Mouse (Mus musculus) heart, embryonic 11.5 days (tissue): ENCODE data around the gene Amn1. TPM values are rescaled to one million over a fixed set of nuclear protein-coding genes. Genes with fewer than 3 reads are reported as not detected.
"Not testable (repeated sequence)": the region's sequence is repeated elsewhere in the genome, so short reads cannot be mapped to it uniquely, and the experiment has no call there.

ENCODE experiments used
- ATAC-seq: fragments of 200-750 bp; cut with Nextera tagmentation; replicated peaks from 2 replicates; pipeline ENCODE4 v1.8.0; 2017; ENCODE audit warnings: moderate library complexity; ENCODE audit not compliant: insufficient number of reproducible peaks, low FRiP score, low TSS enrichment
- H3K27ac ChIP-seq: fragments of 300-500 bp; sonication (generic); 2 replicates; pipeline ENCODE4 v1.5.1; 2014; ENCODE audit warnings: mild to moderate bottlenecking, low read depth, low read length
- H3K27me3 ChIP-seq: fragments of 300-500 bp; sonication (generic); 2 replicates; pipeline ENCODE4 v1.6.1; 2014; ENCODE audit warnings: mild to moderate bottlenecking, low read length, mixed read lengths; ENCODE audit not compliant: control insufficient read depth, insufficient read depth
- H3K36me3 ChIP-seq: fragments of 300-500 bp; sonication (generic); 2 replicates; pipeline ENCODE4 v1.6.1; 2014; ENCODE audit warnings: mild to moderate bottlenecking, low read length, moderate library complexity, mixed read lengths; ENCODE audit not compliant: control insufficient read depth, insufficient read depth
- H3K4me1 ChIP-seq: fragments of 300-500 bp; sonication (generic); 2 replicates; pipeline ENCODE4 v1.6.1; 2014; ENCODE audit warnings: low read length; ENCODE audit not compliant: control insufficient read depth, insufficient read depth
- H3K4me2 ChIP-seq: fragments of 300-500 bp; sonication (generic); 2 replicates; pipeline ENCODE4 v1.6.1; 2014; ENCODE audit warnings: mild to moderate bottlenecking, moderate library complexity
- H3K4me3 ChIP-seq: fragments of 300-500 bp; sonication (generic); 2 replicates; pipeline ENCODE4 v1.5.1; 2014; ENCODE audit warnings: low read depth, low read length
- H3K9ac ChIP-seq: fragments of 300-500 bp; sonication (generic); 2 replicates; pipeline ENCODE4 v1.6.1; 2014; ENCODE audit warnings: mild to moderate bottlenecking, low read depth, low read length, moderate library complexity
- H3K9me3 ChIP-seq: fragments of 300-500 bp; sonication (generic); replicated peaks from 2 replicates; pipeline ENCODE4 v1.6.1; 2016; ENCODE audit warnings: low read length; ENCODE audit not compliant: control insufficient read depth
- WGBS: fragments of 180-500 bp; shearing (Covaris S2); extraction: QIAGEN DNeasy Blood & Tissue Kit; methylation state at CpG from one replicate; pipeline ENCODE4 v1.1.7; 2014; ENCODE audit not compliant: insufficient replicate concordance; 5-methylcytosine and 5-hydroxymethylcytosine counted together
- polyA plus RNA-seq: library from polyadenylated mRNA; unstranded; fragments of >200 nt; fragmentation: Nextera tagmentation; extraction: Ambion mirVana; gene quantifications from 2 replicates; pipeline ENCODE4 v1.2.1, GENCODE M21; 2014

The Amn1 gene
- polyA plus RNA-seq, 1 experiment from 2014 or later, result 28.0 TPM

DNA sequence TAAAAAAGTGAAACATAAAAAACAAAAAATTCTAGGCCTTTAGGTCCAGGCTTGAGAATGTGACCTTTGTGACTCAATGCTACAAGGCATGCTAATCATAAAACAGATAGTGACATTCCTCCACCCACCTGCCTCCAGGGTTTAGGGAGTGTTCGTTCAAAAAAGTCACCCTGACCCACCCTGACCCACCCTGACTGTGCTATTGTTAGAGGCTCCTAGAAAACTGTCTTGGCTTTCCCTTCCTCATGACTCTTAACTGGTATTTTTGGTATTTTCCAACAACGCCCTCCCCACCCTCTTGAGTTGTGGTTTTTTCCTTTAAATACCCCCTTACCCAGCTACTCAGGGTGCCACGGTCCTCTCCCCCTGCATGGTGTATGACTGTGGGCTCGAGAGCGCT is 3.4 kb upstream of the Amn1 start:
- not testable (repeated sequence) for ATAC-seq, H3K4me2 ChIP-seq, H3K36me3 ChIP-seq, H3K9me3 ChIP-seq, H3K4me3 ChIP-seq, H3K27ac ChIP-seq, H3K27me3 ChIP-seq, H3K4me1 ChIP-seq, H3K9ac ChIP-seq
- WGBS, result 81% methylated on average over 5 of the region's 5 CpGs

DNA sequence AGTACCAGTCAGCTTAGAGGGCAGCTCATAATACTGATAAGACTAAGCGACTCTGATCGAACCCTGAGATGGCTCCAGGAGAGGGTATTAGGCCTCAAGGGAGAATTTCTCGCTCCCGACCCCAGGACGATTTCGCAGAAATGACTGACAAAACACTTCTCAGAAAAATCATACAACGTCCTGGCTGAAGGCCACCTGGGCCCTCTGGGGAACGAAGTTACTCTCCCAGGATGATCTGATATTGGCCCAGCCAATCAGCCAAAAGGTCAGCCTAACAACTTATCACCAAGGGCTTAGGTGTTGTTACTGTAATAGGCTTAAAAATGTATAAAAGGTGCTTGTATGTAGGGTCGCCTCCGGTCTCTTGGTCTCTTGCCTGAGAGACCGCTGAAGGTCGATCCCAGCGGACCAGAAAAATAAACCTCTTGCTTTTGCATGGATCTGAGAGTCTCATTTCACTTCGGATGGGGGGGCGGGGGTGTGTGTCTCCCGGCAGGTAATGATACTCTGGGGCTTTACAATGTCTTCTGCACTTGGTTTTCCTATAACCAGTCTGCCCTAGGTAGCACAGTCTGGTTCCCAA is 919 bp upstream of the Amn1 start:
- no peak overlapping the region for H3K27ac ChIP-seq
- H3K4me1 ChIP-seq, result peaks cover 5% of the 10 kb centered on the region
- peak overlapping the region; percentile 73; the same call in 1 of the 2 replicates for H3K4me2 ChIP-seq
- no peaks in the 10 kb centered on the region for H3K9me3 ChIP-seq
- H3K4me3 ChIP-seq, result no peak overlapping the region
- H3K27me3 ChIP-seq, result no peaks in the 10 kb centered on the region
- no peak overlapping the region for H3K9ac ChIP-seq
- ATAC-seq, result no peak
- 0 out of 2 replicates have a peak, but pooled peaks cover 2% of the 10 kb centered on the region for H3K36me3 ChIP-seq
- WGBS, result 91% methylated on average over 16 of the region's 16 CpGs

DNA sequence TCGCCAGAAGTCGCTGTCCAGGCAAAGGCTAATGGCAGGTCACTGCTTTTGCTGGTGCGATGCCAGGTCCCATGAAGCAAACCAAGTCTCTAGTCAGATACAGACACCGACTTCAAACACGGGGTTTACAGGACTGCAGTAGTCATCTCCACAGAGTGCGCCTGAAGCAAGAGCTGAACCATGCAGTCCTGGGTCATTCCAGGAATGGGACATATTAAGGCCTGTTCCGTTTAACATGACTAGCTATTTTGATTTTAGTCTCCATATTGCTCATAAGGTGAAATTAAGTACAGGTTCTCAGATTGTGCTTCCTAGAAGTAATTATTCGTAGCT is 379 bp upstream of the Amn1 start:
- 0 out of 2 replicates have a peak, but pooled peaks cover 4% of the 10 kb centered on the region for H3K36me3 ChIP-seq
- H3K27ac ChIP-seq, result peak overlapping the region; percentile 91
- H3K4me2 ChIP-seq, result peak overlapping the region; percentile 73
- H3K4me3 ChIP-seq, result peak overlapping the region; percentile 70
- peak overlapping the region; percentile 59; the same call in 1 of the 2 replicates for H3K9ac ChIP-seq
- 34% methylated on average over 8 of the region's 8 CpGs for WGBS
- no peaks in the 10 kb centered on the region for H3K9me3 ChIP-seq
- H3K27me3 ChIP-seq, result no peaks in the 10 kb centered on the region
- no peak; the same call in 1 of the 2 replicates for ATAC-seq
- peaks cover 5% of the 10 kb centered on the region for H3K4me1 ChIP-seq

DNA sequence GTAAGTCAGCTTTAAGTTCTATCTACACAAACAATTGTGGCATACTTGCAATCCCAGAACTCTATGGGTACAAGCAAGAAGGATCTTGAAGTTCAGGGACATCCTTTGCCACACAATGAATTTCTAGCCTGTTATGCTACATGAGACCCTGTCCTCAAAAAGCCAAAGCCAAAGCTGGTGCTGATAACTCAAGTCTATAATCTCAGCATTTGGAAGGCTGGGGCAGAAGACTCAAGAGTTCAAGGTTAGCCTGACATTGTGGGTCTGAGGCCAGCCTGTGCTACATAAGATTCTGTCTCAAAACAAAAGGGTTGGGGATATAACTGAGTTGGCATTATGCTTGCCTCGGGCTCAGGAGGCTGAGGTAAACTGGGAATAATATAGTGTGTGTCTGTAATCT is 1.1 kb downstream of the Amn1 start:
- H3K9ac ChIP-seq, result no peak overlapping the region; the same call in 1 of the 2 replicates
- peaks cover 5% of the 10 kb centered on the region for H3K4me1 ChIP-seq
- H3K27ac ChIP-seq, result no peak overlapping the region
- H3K4me3 ChIP-seq, result peak overlapping the region; percentile 70
- 74% methylated on average over 1 of the region's 1 CpGs for WGBS
- H3K36me3 ChIP-seq, result peaks cover 16% of the 10 kb centered on the region
- no peak for ATAC-seq
- H3K4me2 ChIP-seq, result peak overlapping the region; percentile 73
- peaks cover 4% of the 10 kb centered on the region; the same call in 1 of the 2 replicates for H3K9me3 ChIP-seq
- H3K27me3 ChIP-seq, result no peaks in the 10 kb centered on the region

DNA sequence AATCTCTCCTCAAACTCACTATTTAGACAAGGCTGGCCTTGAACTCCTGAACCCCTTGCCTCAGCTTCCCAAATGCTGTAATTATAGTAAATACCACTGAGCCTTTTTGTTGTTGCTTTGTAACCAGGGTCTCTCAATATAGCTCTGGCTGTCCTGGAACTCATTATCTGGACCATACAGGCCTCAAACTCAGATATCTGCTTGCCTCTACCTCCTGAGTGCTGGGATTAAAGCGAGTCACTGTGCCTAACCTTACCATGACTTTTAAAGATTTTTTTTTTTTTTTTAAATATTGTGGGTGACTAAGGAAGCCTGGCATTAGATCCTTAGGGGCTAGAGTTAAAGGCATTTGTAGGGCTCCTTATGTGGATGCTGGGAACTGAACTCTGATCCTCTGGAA is 4.5 kb downstream of the Amn1 start:
- Histone ChIP-seq H3K36me3 (peaks cover 35% of the 10 kb centered on the region), H3K27ac (no peak overlapping the region), H3K9ac (no peak overlapping the region), H3K4me3 (no peak overlapping the region), H3K4me1 (peaks cover 5% of the 10 kb centered on the region), H3K4me2 (no peak overlapping the region), H3K9me3 (peaks cover 7% of the 10 kb centered on the region), H3K27me3 (no peaks in the 10 kb centered on the region)
- ATAC-seq, result no peak
- WGBS, result 78% methylated on average over 1 of the region's 1 CpGs

DNA sequence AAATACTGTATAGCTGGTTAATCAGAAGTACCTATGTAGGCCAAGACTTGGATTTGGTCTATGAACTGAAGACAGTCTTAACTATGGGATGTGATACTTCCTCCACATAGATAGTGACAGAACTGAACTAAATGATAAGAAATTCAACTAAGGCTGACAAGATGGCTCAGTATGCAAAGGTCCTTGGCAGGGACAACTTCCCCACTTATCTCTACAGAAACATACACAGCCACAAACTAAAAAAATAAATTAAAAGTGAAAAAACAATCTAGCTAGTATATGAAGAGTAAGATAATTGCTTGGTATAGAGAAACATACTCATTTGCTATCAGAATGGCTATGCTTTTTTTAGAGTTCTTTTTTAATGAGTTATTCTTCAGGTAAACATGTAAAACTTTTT is 9.4 kb downstream of the Amn1 start:
- Histone ChIP-seq H3K27me3 (no peaks in the 10 kb centered on the region), H3K27ac (no peak overlapping the region), H3K9ac (no peak overlapping the region), H3K9me3 (peaks cover 7% of the 10 kb centered on the region), H3K36me3 (peaks cover 48% of the 10 kb centered on the region), H3K4me2 (no peak overlapping the region), H3K4me3 (no peak overlapping the region), H3K4me1 (no peaks in the 10 kb centered on the region)
- ATAC-seq, result no peak

DNA sequence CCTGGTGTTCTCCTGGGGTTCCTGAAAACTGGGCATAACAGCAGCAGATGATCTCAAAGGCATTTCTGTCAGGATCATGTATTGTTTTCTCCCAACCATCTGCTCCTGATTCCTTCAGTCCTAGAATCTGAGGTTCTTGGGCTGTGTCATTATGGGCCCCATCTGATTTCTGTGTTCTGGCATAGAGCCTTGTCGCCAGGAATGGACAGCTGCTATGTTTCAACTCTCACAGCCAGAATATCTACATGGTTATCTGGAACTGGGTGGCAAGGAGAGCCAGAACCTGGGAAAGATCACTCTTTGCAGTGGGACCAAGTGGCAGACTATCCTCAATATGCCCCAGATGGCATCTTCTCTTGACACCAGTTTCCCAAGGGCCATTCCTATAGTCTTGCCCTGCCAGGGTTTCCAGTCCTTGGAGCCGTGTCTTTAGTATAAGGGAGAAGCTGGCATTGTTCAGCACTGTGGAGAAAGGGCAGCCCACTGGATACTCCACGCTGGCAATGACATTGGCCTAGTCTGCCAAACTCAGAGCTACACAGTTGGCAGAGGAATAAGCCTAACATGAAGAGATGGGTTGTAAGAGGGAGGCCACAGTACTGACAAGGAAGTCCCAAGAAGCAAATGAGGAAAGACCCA is 13.5 kb downstream of the Amn1 start:
- WGBS, result 76% methylated on average over 3 of the region's 3 CpGs

DNA sequence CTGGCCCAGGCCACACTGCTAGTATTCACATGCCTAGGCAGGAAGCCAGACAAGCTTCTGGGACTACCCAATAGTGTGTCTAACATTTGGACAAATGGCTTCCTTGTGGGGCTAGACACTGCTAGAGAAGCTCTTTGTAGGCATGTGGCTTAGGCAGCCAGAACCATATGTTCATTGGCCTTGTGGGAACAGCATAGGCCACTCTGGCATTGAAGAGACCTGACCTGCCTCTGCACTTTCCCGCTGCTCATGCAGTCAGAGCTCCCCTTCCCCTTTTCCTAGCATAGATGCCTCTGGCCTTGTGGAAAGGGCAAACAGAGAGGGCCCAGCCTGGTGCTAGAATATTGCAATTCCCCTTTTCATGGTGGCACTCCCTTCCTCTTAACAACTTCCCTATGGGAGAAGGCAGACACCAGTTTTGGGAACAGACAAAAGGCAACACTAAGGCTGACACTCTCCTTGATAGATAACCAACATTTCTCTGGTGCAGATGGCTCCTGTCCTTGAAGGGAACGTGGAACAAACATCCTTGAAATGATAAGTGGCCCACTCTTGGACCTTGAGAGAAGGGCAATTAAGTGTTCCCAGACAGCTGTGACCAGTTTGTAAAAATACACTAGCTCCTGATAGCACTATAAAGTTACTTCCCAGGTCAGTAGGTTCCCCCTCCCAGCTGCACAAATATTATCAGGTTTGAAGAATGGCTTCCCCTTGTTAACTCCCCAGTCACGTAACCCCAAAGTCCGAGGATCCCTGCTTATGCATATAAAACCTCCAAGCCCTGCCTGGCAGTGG is 14.5 kb downstream of the Amn1 start:
- ATAC-seq, result no peak
- WGBS, result 44% methylated on average over 4 of the region's 4 CpGs
- no peak overlapping the region for H3K4me3 ChIP-seq
- 0 out of 2 replicates have a peak overlapping the region, but pooled peaks have one; percentile 0 for H3K27ac ChIP-seq
- H3K36me3 ChIP-seq, result peaks cover 16% of the 10 kb centered on the region
- H3K9me3 ChIP-seq, result no peaks in the 10 kb centered on the region; the same call in 1 of the 2 replicates
- H3K9ac ChIP-seq, result no peak overlapping the region
- H3K4me2 ChIP-seq, result no peak overlapping the region
- H3K27me3 ChIP-seq, result no peaks in the 10 kb centered on the region
- no peaks in the 10 kb centered on the region for H3K4me1 ChIP-seq

More for the DNA sequence above, 13.5 kb downstream of the Amn1 start:
- no peaks in the 10 kb centered on the region for H3K4me1 ChIP-seq
- no peak overlapping the region for H3K9ac ChIP-seq
- peaks cover 22% of the 10 kb centered on the region for H3K36me3 ChIP-seq
- H3K4me3 ChIP-seq, result no peak overlapping the region
- H3K27ac ChIP-seq, result no peak overlapping the region
- no peaks in the 10 kb centered on the region; the same call in 1 of the 2 replicates for H3K9me3 ChIP-seq
- H3K27me3 ChIP-seq, result no peaks in the 10 kb centered on the region
- ATAC-seq, result no peak
- H3K4me2 ChIP-seq, result no peak overlapping the region
